Mouse (Mus musculus) embryo, embryonic 11 days (tissue): ENCODE data around the gene D10Wsu102e.
"Not testable (repeated sequence)": the region's sequence is repeated elsewhere in the genome, so short reads cannot be mapped to it uniquely, and the experiment has no call there.

Experiments
- DNase-seq: peaks from one replicate; pipeline ENCODE4 v3.0.0-alpha.2; 2015

The D10Wsu102e gene

DNA sequence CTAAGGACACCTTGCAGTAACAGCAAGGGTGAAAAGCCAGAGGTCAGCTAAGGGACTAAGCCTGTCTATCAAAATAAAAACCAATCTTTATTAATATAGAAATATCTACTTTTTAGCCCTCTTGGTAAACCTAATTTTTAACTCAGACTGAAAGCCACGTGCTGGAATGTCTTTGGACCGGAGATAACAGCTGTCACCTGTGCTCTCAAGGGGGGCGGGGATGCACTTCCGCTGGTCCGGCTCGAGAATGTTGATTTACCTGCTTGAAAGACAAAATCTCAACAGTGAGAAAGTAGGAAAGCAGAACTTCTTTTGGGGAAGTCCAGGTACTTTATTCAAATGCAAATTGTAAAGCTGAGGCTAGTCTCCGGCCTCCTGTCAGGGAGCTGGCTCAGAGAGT, 40.9 kb downstream of the D10Wsu102e start:
- not testable (repeated sequence) for DNase-seq

DNA sequence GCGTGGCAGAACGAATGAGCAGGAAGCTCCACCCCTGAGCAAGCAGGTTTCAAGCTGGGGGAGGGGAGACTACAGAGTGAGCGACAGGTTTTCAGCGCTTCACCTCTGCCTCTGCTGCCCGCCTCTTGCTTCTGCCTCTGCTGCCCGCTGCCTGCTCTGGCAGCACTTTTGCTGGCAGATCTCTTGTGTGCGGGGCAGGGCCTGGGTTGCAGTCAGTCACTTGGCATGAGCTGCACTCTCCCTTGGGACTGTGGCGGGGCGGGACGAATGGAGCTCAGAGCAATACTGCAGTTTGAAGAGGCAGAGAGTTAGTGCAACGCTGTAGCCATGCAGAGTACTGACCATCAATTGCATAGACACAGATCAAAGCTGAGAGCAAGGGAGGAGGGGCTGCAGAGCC, 45.0 kb downstream of the D10Wsu102e start:
- DNase-seq = no peak

DNA sequence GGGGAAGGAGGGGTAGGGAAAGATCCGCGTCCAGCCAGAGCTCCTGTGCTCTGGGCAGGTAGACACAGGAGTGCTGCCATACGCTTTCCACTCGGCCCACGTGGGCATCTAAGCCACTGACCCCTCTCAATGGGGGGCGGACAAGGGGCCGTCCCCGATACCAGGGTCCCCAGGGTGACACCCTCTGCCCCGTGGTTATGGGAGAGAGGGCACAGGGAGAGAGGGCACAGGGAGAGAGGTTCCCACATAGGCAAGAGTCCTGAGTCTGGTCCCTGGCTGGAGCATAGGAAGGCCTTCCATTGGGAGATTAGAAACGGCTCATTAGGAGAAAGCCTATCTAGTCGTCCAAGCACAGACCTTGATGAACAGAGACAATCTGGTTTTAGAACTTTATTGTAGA, 45.7 kb downstream of the D10Wsu102e start:
- DNase-seq = no peak

DNA sequence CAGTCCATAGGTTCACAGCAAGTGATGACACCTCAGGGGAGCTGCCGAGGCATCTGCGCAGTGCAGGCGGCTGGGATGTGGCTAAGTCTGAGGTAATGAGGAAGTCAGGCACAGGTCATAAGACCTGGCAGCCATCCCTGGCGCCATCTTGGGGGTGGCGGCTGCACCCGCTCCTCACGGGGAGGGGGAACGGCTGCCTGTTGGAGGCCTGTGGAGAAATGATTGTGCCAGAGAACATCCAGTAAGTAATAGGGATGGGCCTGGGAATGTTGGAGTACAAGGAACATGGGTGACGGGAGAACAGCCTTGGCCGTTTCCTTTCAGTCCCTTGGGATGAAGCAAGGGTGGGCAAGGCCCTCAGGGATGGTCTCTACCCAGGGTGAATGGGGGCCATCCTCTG, 47.1 kb downstream of the D10Wsu102e start:
- DNase-seq = no peak

DNA sequence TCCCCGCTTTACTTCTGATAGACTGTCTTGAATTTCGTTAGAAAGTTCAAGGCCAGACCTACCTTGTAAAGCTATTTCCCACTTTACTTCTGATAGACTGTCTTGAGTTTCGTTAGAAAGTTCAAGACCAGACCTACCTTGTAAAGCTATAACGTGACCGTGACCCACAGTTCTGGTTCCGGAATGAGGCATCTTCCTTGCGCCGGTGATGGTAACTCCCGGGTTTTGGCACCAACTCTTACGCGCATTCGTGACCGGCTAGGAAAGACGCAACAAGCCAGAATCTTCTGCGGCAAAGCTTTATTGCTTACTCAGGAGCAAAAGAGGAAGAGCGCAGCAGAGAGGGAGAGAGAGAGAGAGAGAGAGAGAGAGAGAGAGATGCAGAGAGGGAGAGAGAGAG, 58.4 kb downstream of the D10Wsu102e start:
- not testable (repeated sequence) for DNase-seq

DNA sequence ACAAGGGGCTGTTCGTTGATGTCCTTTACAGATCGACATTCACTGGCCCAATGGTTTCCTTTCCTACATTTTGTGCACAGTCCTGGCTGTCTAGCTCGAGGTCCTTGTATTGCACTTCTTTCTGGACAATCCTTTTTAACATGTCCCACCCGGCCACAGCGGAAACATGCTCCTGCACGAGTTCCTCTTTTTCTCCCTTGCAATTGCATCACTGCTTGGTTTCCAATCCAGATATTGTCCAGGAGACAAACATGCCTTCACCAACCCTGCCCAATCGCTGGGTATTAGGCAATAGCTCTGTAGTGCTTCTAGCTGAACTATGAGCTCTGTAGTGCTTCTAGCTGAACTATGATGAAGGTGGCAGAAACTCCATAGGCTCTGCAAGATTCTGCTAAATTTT, 88.6 kb downstream of the D10Wsu102e start:
- no peak for DNase-seq

DNA sequence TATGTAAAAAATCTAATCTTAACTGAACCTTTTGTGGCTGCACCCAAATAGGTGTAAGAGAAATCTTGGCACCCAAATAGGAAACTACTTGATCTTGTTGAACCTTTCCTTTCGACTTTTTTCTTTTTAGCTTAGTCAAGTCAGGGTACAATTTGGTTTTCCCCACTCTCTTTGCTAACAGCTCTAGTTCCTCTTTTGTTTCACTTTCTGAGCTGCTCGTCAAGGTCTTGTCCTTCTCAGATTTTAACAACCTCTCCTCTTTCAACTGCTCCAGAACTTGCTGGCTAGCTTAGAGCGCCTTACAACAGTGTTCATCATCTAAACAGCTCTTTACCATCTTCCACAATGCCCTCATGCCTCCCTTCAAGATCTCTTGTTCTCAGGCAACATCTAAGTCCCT, 97.5 kb downstream of the D10Wsu102e start:
- no peak for DNase-seq

DNA sequence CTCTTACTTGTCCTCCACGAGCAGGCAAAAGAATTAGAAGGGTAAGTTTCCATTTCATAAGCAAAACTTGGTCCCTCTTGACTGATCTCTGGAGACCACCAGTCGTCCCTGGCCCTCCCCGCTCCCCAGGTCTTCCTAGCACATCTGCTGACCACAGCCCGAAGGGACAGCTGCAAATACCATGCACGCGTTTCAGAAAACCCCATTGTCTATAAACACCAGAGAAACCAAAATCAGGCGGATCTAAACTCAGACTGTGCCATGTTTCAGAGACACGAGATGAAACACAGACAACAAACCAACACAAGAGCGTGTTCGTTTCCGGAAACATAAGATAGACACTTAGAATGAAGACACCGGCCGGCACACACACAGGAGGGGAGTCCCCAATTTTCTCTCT, 115.2 kb downstream of the D10Wsu102e start:
- no peak for DNase-seq

DNA sequence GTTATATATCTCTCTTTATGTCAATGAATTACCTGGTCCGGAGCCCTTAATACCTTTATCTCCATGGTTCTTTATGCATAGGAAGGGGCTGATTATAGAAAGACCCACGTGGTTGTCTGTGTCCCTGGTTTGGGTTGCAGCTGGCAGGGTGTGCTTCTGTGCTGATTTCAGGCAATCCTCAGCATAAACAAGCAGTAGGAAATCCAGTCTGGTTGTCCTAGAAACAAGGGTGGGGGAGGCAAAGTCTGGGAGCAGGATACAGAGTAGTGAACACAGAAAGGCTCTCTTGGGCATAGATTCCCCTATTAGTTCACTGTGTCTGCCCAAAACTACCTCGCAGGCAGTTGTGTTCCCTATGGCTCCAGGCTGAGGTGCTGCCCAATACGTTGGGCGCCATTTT, 117.3 kb downstream of the D10Wsu102e start:
- DNase-seq = no peak

DNA sequence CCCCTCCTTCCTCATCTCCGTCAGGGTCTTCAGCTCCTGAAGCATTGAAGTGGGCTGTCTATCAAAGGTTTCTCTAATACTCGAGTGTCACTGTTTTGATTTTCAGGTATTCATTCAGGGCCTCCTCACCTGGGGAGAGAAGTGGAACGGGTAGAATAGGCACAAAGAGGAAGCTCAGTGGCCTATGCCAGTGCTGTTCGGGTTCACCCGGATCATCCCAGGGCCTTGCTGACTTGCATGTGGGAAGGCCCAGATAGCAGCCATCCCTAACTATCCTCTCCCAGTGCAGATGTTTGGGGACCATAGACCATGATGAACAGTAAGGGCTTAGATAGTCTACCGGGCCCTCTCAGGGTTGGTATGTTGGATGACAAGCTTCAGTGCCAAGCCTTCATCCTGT, 130.5 kb downstream of the D10Wsu102e start:
- no peak for DNase-seq

DNA sequence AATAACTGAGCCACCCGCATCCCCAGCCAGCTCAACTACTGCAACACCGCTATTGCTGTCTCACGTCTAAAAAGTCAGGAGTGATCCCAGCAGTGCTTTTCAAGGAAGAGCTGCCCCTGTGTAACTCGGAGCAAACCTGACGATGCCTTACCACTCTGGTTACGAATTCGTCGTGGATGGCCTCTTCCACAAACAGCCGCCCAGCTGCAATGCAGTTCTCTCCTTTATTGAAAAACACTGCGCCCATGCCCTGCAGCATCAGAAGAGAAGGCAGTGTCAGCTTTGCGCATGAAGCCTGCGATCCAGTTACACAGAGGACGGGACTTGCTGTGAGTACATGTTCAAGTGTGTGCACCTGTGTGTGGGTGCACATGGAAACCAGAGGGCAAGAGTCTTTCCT, 137.3 kb downstream of the D10Wsu102e start:
- no peak for DNase-seq

DNA sequence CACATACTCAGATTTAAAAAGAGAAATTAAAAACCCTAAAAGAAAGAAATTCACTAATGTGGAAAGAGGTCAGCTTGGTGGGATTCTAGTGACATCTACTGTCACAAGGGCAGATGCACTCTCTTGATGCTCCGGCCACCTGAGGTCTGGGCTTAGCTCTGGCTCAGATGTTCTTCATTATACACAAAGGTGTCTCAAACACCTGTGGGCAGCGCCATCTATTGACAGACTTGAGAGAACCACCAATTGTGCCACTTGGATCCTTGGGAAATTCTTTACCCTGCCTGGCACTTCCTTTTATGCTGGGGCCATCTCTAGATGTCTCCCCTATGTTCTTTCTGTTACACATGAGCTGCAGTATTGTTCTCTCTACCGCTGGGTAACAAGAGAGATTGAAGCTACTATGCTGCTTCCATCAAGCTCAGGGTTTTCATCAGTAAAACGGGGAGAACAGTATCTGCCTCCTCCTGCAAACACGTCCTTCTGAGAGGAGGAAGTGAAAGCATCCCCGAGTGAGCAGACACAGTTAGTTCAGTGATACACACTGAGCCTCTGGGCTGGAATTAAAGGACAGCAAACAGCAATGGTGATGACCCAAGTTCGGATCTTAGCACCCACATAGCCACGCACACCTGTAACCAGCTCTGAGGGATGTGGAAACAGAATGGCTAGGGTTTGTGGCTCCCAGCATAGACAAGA, 149.1 kb downstream of the D10Wsu102e start:
- peak; percentile 27 for DNase-seq

DNA sequence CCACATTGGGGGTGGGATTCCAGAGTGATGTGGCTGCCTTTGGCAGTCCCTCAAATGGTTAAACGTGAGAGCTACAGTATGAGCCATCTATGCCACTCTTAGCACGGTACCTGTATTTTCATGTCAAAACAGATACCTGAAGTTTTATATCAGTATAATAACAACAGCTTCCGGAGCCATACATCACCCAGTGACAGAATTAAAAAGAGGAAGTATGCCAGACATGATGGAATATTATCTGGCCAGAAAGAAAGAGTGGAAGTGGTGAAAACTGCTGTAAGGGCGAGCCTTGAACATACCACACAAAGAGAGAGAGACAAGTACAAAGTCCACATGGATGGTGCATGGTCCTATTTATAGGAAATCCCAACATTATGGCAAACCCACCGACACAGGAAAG, 151.3 kb downstream of the D10Wsu102e start:
- no peak for DNase-seq

DNA sequence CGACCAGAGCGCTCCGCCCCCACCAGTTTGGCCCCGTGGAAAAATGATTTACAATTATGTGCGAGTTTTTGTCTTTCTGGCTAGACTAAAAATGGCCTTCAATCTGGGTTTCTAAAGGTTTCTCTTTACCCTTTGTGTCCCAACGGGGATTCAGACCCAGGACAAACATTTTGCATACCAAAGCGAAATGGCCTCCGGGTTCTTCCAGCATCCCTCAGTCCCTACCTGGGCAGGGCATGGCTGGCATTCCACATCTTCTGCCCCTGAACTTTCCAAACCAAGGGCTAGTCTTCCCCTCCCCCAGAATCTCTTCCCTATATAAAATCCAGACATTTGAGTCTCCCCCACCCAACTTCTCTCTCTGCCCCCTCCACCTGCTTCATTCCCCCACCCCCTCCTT, 153.7 kb downstream of the D10Wsu102e start:
- DNase-seq = no peak

DNA sequence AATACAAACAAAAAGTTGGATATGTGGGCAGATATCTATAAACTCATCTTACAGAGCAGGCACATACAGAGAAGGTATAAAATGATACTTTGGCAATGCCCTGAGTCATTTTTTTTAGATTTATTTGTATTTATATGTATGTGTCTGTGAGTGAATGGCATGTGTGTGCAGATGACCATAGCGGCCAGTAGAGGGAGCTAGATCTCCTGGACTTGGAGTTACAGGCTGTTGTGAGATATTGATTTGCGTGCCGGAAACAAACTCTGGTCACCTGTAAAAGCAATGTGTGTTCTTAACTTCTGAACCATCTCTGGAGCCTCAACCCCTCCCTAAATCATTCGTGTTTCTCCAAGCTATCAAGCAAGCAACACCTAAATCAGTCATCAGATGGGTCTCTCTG, 161.0 kb downstream of the D10Wsu102e start:
- DNase-seq = no peak

DNA sequence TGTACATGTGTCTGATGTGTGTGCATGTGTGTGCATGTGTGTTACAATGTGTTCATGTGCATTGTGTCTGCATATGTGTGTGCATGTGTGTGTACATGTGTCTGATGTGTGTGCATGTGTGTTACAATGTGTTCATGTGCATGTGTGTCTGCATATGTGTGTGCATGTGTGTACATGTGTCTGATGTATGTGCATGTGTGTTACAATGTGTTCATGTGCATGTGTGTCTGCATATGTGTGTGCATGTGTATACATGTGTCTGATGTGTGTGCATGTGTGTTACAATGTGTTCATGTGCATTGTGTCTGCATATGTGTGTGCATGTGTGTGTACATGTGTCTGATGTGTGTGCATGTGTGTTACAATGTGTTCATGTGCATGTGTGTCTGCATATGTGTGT, 164.2 kb downstream of the D10Wsu102e start:
- DNase-seq = not testable (repeated sequence)

DNA sequence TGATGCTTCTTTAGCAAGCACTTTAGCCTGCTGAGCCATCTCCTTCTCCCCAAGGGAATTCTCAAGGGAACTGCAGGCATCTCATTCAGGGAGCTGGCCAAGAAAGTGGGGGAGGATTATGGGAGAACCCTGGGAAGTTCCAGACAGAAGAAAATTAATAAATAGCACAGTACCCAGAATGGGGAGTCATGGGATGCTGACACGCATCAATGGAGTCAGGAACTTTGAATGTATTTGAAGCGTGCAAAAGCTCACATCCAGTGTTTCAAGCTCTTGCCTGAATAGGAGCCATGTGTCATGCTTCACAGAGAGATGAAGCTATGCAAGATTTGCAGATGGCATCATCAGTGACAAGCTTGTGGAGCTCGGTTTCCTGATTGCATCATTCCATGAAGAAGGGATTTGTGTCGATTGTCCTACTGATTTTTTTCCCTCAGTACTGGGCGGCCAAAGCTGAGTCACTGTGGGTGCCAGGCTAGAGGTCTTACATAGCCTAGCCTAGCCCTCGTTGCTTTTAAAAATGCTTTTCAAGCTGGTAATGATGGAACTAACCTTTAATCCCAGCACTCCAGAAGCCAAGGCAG, 170.5 kb downstream of the D10Wsu102e start:
- no peak for DNase-seq

DNA sequence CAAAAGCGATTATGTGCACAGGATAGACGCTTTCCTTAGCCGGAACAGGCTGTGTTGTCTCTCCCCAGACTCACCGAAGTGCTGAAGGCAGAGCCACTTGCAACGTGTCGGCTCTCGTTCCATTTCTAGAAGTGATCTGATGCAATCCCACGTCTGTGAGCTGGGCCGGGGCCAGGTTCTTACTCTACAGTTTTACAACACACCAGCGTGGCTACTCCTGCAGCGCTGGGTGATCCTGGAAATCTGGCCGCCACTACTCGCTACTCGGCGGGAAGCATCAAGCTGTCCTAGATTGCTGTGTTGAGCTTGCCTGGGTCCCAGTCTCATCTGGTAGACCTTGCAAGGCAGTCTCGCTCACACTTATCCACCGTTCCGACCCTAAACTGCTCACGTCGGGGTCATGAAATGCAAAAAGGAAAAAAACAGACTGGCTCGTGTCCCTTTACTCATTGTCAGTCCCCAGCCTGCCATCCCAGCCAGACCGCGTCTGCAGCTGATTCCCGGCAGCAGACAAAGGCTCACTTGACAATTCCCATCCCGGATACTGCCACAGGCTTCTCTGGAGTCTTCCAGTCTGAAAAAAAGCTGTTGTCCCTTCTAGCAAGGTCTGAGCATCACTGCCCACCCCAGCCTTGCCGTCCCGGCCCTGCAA, 173.4 kb downstream of the D10Wsu102e start:
- peak; percentile 56 for DNase-seq

DNA sequence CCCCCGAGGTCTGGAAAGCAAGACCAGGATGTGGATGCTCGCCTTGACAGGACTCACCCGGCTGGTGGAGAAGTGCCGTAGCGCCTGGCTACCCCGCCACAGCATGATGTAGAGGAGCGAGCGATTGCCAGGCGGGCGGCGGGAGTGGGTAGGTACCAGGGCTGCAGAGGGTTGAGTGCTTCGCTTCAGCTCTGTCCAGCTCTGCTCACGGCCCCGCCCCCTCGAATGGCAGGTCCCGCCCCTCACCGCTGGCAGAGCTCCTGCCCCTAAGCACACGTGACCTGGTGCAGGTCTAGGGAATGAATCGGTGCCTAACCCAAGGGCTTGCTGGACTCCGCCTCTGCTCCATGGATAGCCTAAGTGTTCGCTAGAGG, 173.9 kb downstream of the D10Wsu102e start, which contains the start of gene Aldh1l2:
Gene Aldh1l2 (minus strand): TSS at position 231 of the 374 bp plus-strand sequence.
- DNase-seq = peak; percentile 91

DNA sequence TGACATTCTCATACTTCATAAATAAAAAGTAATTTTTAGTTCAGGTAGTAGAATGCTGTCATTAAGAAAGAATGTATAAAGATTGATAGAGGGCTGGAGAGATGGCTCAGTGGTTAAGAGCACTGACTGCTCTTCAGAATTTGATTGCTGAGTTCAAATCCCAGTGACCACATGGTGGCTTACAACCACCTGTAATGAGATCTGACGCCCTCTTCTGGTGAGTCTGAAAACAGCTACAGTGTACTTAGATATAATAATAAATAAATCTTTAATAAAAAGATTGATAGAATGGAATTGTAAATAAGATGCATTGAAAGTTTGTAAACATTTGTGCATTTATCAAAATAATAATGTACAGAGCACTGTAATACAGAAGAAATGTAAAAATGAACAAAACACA, 176.4 kb downstream of the D10Wsu102e start:
- DNase-seq = no peak
